Mouse (Mus musculus) stomach, postnatal 0 days (tissue): Measurements from ENCODE around the gene Mgmt. TPM values are rescaled to one million over a fixed set of nuclear protein-coding genes. Genes with fewer than 3 reads are reported as not detected.

Experiments
- ATAC-seq: fragments of 200-750 bp; cut with Nextera tagmentation; 2 replicates; pipeline ENCODE4 v1.8.0; 2017; ENCODE audit not compliant: low FRiP score, low TSS enrichment
- DNase-seq: peaks from one replicate; pipeline ENCODE4 v3.0.0-alpha.2; 2016; ENCODE audit warnings: low spot score
- H3K27ac ChIP-seq: fragments of 300-500 bp; sonication (generic); replicated peaks from 2 replicates; pipeline ENCODE4 v1.5.1; 2014; ENCODE audit warnings: mild to moderate bottlenecking, control low read depth
- H3K27me3 ChIP-seq: fragments of 300-500 bp; sonication (generic); 2 replicates; pipeline ENCODE4 v1.6.1; 2014; ENCODE audit warnings: low read length; ENCODE audit not compliant: control insufficient read depth, insufficient read depth
- H3K36me3 ChIP-seq: fragments of 300-500 bp; sonication (generic); 2 replicates; pipeline ENCODE4 v1.6.1; 2014; ENCODE audit warnings: low read length, mixed read lengths; ENCODE audit not compliant: control insufficient read depth, insufficient read depth
- H3K4me1 ChIP-seq: fragments of 300-500 bp; sonication (generic); replicated peaks from 2 replicates; pipeline ENCODE4 v1.6.1; 2014; ENCODE audit warnings: antibody characterized with exemption; ENCODE audit not compliant: control insufficient read depth, insufficient read depth
- H3K4me2 ChIP-seq: fragments of 300-500 bp; sonication (generic); replicated peaks from 2 replicates; pipeline ENCODE4 v1.6.1; 2014; ENCODE audit warnings: low read depth, mild to moderate bottlenecking, control low read depth, moderate library complexity
- H3K4me3 ChIP-seq: fragments of 300-500 bp; sonication (generic); 2 replicates; pipeline ENCODE4 v1.5.1; 2014; ENCODE audit warnings: low read depth, low read length, control low read depth
- H3K9ac ChIP-seq: fragments of 300-500 bp; sonication (generic); 2 replicates; pipeline ENCODE4 v1.6.1; 2014; ENCODE audit warnings: mild to moderate bottlenecking, low read length, control low read depth, mixed read lengths
- H3K9me3 ChIP-seq: fragments of 300-500 bp; sonication (generic); 2 replicates; pipeline ENCODE4 v1.6.1; 2016; ENCODE audit warnings: low read length; ENCODE audit not compliant: control insufficient read depth
- CTCF ChIP-seq: IDR thresholded peaks from 2 replicates; pipeline ENCODE4 v1.5.1; 2016; ENCODE audit warnings: antibody characterized with exemption, low read depth, mild to moderate bottlenecking, moderate library complexity
- EP300 ChIP-seq: optimal IDR thresholded peaks from 2 replicates; pipeline ENCODE3; 2016; ENCODE audit warnings: antibody characterized with exemption
- WGBS: fragments of 180-500 bp; shearing (Covaris S2); extraction: QIAGEN DNeasy Blood & Tissue Kit; methylation state at CpG from one replicate; pipeline ENCODE4 v1.1.7; 2014; 5-methylcytosine and 5-hydroxymethylcytosine counted together
- polyA plus RNA-seq: library from polyadenylated mRNA; unstranded; fragments of >200 nt; fragmentation: Nextera tagmentation; extraction: Ambion mirVana; gene quantifications from 2 replicates; pipeline ENCODE4 v1.2.1, GENCODE M21; 2015

Gene Mgmt
- polyA plus RNA-seq, 1 experiment from 2014 or later, result 5.5 TPM

- Histone ChIP-seq H3K9ac (no peak overlapping the region), H3K27ac (0 out of 2 replicates have a peak overlapping the region, but pooled peaks have one; percentile 35), H3K4me2 (no peak overlapping the region), H3K4me3 (no peak overlapping the region), H3K27me3 (no peaks in the 10 kb centered on the region), H3K9me3 (no peaks in the 10 kb centered on the region), H3K36me3 (no peaks in the 10 kb centered on the region), H3K4me1 (peaks cover 7% of the 10 kb centered on the region; the same call in 1 of the 2 replicates)
- DNase-seq, result peak; percentile 75
- WGBS, result 9% methylated on average over 14 of the region's 14 CpGs
- TF ChIP-seq CTCF (no peak), EP300 (no peak)
- ATAC-seq, result peak; percentile 83
Observed at GRCm38 (mm10) chr7:137085969-137086606, 191.7 kb downstream of the Mgmt start.

DNA sequence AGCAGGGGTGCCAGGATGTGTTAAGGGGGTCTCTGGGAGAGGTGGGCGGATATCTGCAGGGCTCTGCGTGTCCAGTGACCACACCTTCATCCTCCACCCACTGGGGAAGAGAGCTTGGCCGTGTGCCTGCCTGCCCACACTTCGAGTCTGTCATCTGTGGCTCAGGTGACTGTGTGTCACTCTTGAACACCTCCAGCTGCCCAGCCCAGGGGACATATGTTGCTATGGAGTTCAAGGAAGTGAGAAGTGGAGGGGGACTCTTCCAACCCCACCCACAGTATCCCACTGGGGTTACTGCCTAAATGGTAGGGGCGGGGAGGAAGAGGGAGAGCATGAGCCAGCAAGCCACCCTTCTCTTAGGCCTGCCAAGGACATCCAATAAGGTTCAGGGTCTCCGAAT is 192.7 kb downstream of the Mgmt start:
- H3K27me3 ChIP-seq, result no peaks in the 10 kb centered on the region
- DNase-seq (no peak), ATAC-seq (no peak)
- H3K4me1 ChIP-seq, result peaks cover 7% of the 10 kb centered on the region; the same call in 1 of the 2 replicates
- H3K4me2 ChIP-seq, result no peak overlapping the region
- no peaks in the 10 kb centered on the region for H3K9me3 ChIP-seq
- WGBS, result 51% methylated on average over 6 of the region's 6 CpGs
- no peak overlapping the region for H3K4me3 ChIP-seq
- H3K27ac ChIP-seq, result no peak overlapping the region
- H3K36me3 ChIP-seq, result no peaks in the 10 kb centered on the region
- TF ChIP-seq CTCF (no peak), EP300 (no peak)
- no peak overlapping the region for H3K9ac ChIP-seq

- WGBS, result 85% methylated on average over 6 of the region's 6 CpGs
- no peak overlapping the region for H3K4me3 ChIP-seq
- H3K4me1 ChIP-seq, result peaks cover 7% of the 10 kb centered on the region; the same call in 1 of the 2 replicates
- no peak overlapping the region for H3K4me2 ChIP-seq
- no peaks in the 10 kb centered on the region for H3K36me3 ChIP-seq
- no peak overlapping the region for H3K27ac ChIP-seq
- H3K9me3 ChIP-seq, result no peaks in the 10 kb centered on the region
- no peak overlapping the region for H3K9ac ChIP-seq
- DNase-seq (no peak), ATAC-seq (no peak)
- H3K27me3 ChIP-seq, result no peaks in the 10 kb centered on the region
- no peak for TF ChIP-seq EP300
- no peak for TF ChIP-seq CTCF
Observed at GRCm38 (mm10) chr7:137088141-137088540, 193.7 kb downstream of the Mgmt start.

- no peaks in the 10 kb centered on the region for H3K36me3 ChIP-seq
- H3K27ac ChIP-seq, result no peak overlapping the region
- H3K4me1 ChIP-seq, result no peaks in the 10 kb centered on the region
- H3K9ac ChIP-seq, result no peak overlapping the region
- ATAC-seq, result no peak
- no peak for DNase-seq
- no peak overlapping the region for H3K4me2 ChIP-seq
- 84% methylated on average over 1 of the region's 1 CpGs for WGBS
- no peaks in the 10 kb centered on the region for H3K9me3 ChIP-seq
- no peak overlapping the region for H3K4me3 ChIP-seq
- no peaks in the 10 kb centered on the region for H3K27me3 ChIP-seq
- no peak for TF ChIP-seq CTCF
- TF ChIP-seq EP300, result no peak
Observed at GRCm38 (mm10) chr7:137094551-137094950, 200.1 kb downstream of the Mgmt start.

- Histone ChIP-seq H3K27me3 (no peaks in the 10 kb centered on the region), H3K4me1 (no peaks in the 10 kb centered on the region), H3K27ac (no peak overlapping the region), H3K4me2 (no peak overlapping the region), H3K36me3 (no peaks in the 10 kb centered on the region), H3K9me3 (no peaks in the 10 kb centered on the region), H3K4me3 (no peak overlapping the region), H3K9ac (no peak overlapping the region)
- DNase-seq (no peak), ATAC-seq (no peak)
- TF ChIP-seq EP300 (no peak), CTCF (no peak)
- WGBS, result 83% methylated on average over 1 of the region's 1 CpGs
Observed at GRCm38 (mm10) chr7:137095702-137096101, 201.3 kb downstream of the Mgmt start.

DNA sequence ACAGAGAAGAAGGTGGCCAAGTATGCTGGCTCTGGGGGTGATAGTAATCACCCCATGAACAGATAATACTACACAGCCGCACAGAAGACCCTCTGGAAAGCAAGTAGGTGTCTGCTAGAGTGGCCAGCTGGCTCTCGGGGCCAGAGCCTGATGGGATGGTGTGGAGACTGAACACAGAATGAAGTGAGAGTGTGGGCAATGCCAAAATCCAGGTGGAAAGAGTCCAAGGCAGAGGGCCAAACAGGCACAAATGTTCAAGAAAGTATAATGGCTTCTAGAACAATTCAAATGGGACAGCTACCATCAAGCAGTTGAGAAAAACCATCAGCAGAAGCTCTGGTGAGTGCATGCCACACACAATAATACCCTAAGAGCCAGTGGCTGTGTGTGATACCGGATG is 205.4 kb downstream of the Mgmt start:
- WGBS, result 81% methylated on average over 3 of the region's 3 CpGs
- DNase-seq, result no peak
- Histone ChIP-seq H3K9me3 (no peaks in the 10 kb centered on the region), H3K4me2 (no peak overlapping the region), H3K27ac (no peak overlapping the region), H3K36me3 (no peaks in the 10 kb centered on the region), H3K9ac (no peak overlapping the region), H3K27me3 (no peaks in the 10 kb centered on the region), H3K4me1 (no peaks in the 10 kb centered on the region), H3K4me3 (no peak overlapping the region)
- no peak for TF ChIP-seq EP300
- TF ChIP-seq CTCF, result no peak
- no peak for ATAC-seq
